In the genomic region with DNA sequence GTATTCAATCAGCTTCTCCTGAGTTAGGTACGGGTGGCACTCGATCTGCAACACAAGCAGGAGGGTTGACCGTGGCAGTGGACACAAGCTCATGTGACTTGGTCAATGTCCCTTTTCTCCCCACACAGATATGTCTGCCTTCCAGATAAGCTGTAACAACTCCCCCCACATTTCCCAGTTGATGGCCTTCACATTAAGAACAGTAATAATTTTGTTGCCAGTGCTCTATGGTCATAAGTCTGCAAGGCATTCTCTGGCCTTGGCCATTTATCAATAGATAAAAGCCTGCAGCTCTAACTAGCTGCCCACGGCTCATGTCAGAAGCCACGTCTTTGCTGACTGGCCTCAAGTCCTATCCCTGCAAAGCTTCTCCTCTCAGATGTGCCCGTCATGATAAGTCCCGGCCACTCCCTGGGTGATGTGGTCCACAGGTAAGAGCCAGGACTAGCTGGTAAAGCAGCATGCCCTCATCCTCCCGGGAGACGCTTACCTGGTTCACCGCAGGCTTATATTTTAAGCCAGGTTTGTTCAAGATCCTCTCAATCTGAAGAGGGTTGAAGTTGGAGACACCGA, we compare ENCODE assay signal across 16 mouse cellular contexts. TPM values are rescaled to one million over a fixed set of nuclear protein-coding genes. Genes with fewer than 3 reads are reported as not detected.
A peak's percentile ranks its signal among the peaks of the same experiment; 100 is the strongest.
DNase-seq lines count a peak whose midpoint lies in the region.
"Had no signal": no experiment of that assay in that cellular context is flagged by ENCODE, and none has a peak within 500 bp of the region (broad histone marks: within the 10 kb centered on the region; RNA-seq: fewer than 3 reads in every experiment).

No protein-coding gene starts in this region.

- peak; percentile 73 to 82 for DNase-seq in adrenal gland, adult (ENCODE audit: inconsistent age in 2 of 2, low spot score in 1 of 2)
- DNase-seq in adrenal gland, adult 18-20 months (ENCODE audit: low spot score in 2 of 2), result no peak
- peak; percentile 69 for DNase-seq in ovary, adult 18-20 months (ENCODE audit: low spot score)
- DNase-seq in ovary, postnatal 14 days (ENCODE audit: low spot score), result no peak
- peak; percentile 57 for DNase-seq in adrenal gland, adult 8-10 months
- peak; percentile 23 for DNase-seq in adrenal gland, postnatal 25 days
- DNase-seq in thymus, postnatal 4 days, result no peak
- DNase-seq in cerebellum, adult 8-10 months, result no peak
- DNase-seq: cerebellum, adult 11-12 months; cerebellum, adult 9-10 months; cerebellum, postnatal 14 days; gastrocnemius, adult 2 months; gastrocnemius, postnatal 14 days; heart, adult 18-20 months; heart, postnatal 10 days; heart, postnatal 4 days had no signal

RNA-seq across cellular contexts. Expression of a gene that starts 7.2 kb away (rescaled TPM):
- 100 to 1,000 TPM; 302 to 310 TPM for total RNA-seq in adrenal gland, adult 18-20 months (2021)
- 100 to 1,000 TPM; 283 to 310 (median 299) TPM for total RNA-seq in adrenal gland, adult 8-10 months (2022)
- 224 and 233 TPM in 2 replicates for total RNA-seq in adrenal gland, postnatal 25 days (2021)

RNA-seq across cellular contexts. Expression of a gene that starts 43.8 kb away (rescaled TPM):
- total RNA-seq in adrenal gland, adult 18-20 months (2021), result 100 to 1,000 TPM; 227 to 304 TPM
- 100 to 1,000 TPM; 148 to 290 (median 206) TPM for total RNA-seq in adrenal gland, adult 8-10 months (2022)
- 186 and 230 TPM in 2 replicates for total RNA-seq in adrenal gland, postnatal 25 days (2021)

Comparison
In these comparisons a context has a peak if more than half of its experiments do, and no peak if none do; other contexts are left out.
1. DNase-seq: peak in adrenal gland, adult (2 of 2), ovary, adult 18-20 months (single experiment), adrenal gland, adult 8-10 months (single experiment) and adrenal gland, postnatal 25 days (single experiment); none in adrenal gland, adult 18-20 months (0 of 2), ovary, postnatal 14 days (single experiment), thymus, postnatal 4 days (single experiment) and cerebellum, adult 8-10 months (single experiment).